Mouse (Mus musculus) inflammation-experienced regulatory T-cells, adult 6 months (primary cell): ENCODE measurements around the gene Prkag3. TPM values are rescaled to one million over a fixed set of nuclear protein-coding genes. Genes with fewer than 3 reads are reported as not detected.

ENCODE experiments used
- ATAC-seq: one replicate; pipeline ENCODE4 v1.8.0; 2017
- polyA plus RNA-seq, 3 experiments: library from polyadenylated mRNA; unstranded; fragments of 100-300 nt; shearing (Covaris generic); gene quantifications; one replicate each; pipeline ENCODE4 v1.2.1; 2017

The Prkag3 gene
- polyA plus RNA-seq, 3 experiments from 2014 or later = not detected

GRCm38 (mm10) chr1:74754175-74754785, 5.3 kb upstream of the Prkag3 start:
- no peak for ATAC-seq

- no peak for ATAC-seq
These were observed 4.4 kb upstream of the Prkag3 start for GRCm38 (mm10) chr1:74753266-74753974.

- no peak for ATAC-seq
These were observed 3.8 kb upstream of the Prkag3 start for GRCm38 (mm10) chr1:74752833-74753232.

GRCm38 (mm10) chr1:74752150-74752549, 3.1 kb upstream of the Prkag3 start:
- no peak for ATAC-seq

GRCm38 (mm10) chr1:74750683-74751082, 1.7 kb upstream of the Prkag3 start:
- no peak for ATAC-seq

GRCm38 (mm10) chr1:74749301-74749700, 280 bp upstream of the Prkag3 start:
- no peak for ATAC-seq

GRCm38 (mm10) chr1:74747335-74747734, 1.7 kb downstream of the Prkag3 start:
- no peak for ATAC-seq

GRCm38 (mm10) chr1:74740846-74741245, 8.2 kb downstream of the Prkag3 start:
- ATAC-seq = no peak

GRCm38 (mm10) chr1:74737500-74737899, 11.5 kb downstream of the Prkag3 start:
- no peak for ATAC-seq

GRCm38 (mm10) chr1:74736977-74737376, 12.0 kb downstream of the Prkag3 start:
- ATAC-seq = no peak

- ATAC-seq = no peak
These were observed 20.6 kb downstream of the Prkag3 start for GRCm38 (mm10) chr1:74728446-74728845.

GRCm38 (mm10) chr1:74726674-74727073, 22.3 kb downstream of the Prkag3 start:
- no peak for ATAC-seq

- no peak for ATAC-seq
These were observed 22.9 kb downstream of the Prkag3 start for GRCm38 (mm10) chr1:74726114-74726513.

GRCm38 (mm10) chr1:74723748-74724147, 25.3 kb downstream of the Prkag3 start:
- no peak for ATAC-seq

- ATAC-seq = no peak
These were observed 27.4 kb downstream of the Prkag3 start for GRCm38 (mm10) chr1:74721657-74722056.

GRCm38 (mm10) chr1:74719281-74719680, 29.7 kb downstream of the Prkag3 start:
- no peak for ATAC-seq

- ATAC-seq = no peak
These were observed 30.9 kb downstream of the Prkag3 start for GRCm38 (mm10) chr1:74718113-74718512.

GRCm38 (mm10) chr1:74715886-74716285, 33.1 kb downstream of the Prkag3 start:
- ATAC-seq = no peak

GRCm38 (mm10) chr1:74715468-74715867, 33.6 kb downstream of the Prkag3 start:
- no peak for ATAC-seq

GRCm38 (mm10) chr1:74714967-74715366, 34.1 kb downstream of the Prkag3 start:
- ATAC-seq = no peak

GRCm38 (mm10) chr1:74713859-74714730, 34.9 kb downstream of the Prkag3 start:
- no peak for ATAC-seq

GRCm38 (mm10) chr1:74713099-74713858, 35.7 kb downstream of the Prkag3 start, which contains the start of gene Cyp27a1:
Cyp27a1 (plus strand) TSS chr1:74713574.
- ATAC-seq = no peak
